Mouse (Mus musculus): ENCODE measurements at regions not wholly inside any gene's neighbourhood (a gene's known extent, or its start where the extent isn't known, plus 50 kb on each side); places are given as distances from the start of the nearest gene placed in this dataset.
"Not testable (repeated sequence)": the region's sequence is repeated elsewhere in the genome, so short reads cannot be mapped to it uniquely, and the experiment has no call there.

DNA sequence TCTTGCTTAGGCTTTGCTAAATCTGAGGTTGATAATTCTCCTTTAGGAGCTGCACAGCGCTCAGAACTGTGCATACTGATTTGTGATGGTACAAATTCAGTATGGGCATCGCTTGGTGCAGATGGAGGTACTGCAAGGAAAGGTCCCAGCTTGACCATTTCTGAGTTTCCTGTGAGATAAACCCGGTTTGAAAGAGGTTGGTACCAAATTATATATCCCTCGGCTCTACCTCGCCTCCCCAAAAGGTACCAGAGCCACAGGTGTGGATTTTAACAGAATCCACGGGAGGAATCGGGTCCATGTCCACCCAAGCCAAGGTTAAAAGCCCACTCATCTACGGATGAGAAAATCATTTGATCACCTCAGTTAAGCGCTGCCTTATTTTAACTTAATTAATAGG lies 172.5 kb upstream of the Zfp808 start:
- not testable (repeated sequence) for DNase-seq (ENCODE audit: low spot score in 2 of 2)

DNA sequence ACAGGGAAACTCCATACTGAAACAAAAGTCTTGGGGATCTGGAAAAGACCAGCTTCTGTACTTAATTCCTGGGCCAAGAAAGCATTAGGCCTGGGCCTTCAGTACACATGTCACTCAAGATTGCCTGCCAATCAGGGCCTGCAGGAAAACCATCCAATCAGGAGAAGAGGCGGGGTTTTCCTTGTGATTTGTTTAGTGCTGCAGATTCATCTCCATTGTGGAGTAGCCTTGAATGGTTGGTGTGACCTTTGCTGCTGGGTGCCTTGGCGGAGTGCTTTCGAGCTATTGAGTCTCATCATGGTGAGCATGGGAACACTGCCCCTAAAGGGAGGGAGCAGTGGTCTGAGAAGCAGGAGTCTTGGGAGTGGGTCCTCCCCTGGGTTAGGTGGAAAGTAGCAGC lies 150.8 kb upstream of the Zfp808 start:
- DNase-seq (ENCODE audit: low spot score in 2 of 2): not testable (repeated sequence)

DNA sequence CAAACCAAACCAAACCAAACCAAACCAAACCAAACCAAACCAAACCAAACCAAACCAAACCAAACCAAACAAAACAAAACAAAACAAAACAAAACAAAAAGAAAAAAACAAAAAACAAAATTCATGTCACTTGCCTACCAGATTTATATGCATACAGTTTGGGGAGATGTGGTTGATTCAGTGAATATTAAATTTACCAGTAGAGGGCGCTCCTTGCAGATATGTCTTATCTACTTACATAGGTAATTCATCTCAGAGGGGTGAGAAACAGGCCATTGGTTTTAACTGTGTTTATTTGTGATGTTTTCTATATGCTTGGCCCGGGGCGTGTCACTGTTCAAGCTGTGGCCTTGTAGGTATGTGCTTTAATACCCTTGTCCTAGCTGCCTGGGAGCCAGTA lies 133.2 kb upstream of the Zfp808 start:
- not testable (repeated sequence) for DNase-seq (ENCODE audit: low spot score in 2 of 2)

DNA sequence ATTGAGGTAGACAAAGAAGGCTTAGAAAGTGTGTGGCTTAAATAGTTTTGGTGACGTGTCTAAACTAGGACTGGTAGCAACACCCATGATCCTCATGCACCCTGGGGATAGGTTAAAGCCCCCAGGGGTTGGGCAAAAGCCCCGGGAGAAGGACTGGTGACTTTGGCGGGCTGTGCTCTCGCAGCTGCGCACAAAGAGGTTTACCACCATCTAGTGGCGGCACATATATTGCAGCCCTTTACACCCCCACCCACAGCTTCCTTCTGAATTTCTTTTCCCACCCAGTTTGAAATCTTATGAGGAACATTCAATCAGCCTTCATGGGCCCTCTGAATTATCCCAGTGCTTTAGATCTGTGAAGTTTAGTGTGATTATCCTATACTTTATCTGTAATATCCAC lies 130.9 kb upstream of the Zfp808 start:
- not testable (repeated sequence) for DNase-seq (ENCODE audit: low spot score in 2 of 2)

DNA sequence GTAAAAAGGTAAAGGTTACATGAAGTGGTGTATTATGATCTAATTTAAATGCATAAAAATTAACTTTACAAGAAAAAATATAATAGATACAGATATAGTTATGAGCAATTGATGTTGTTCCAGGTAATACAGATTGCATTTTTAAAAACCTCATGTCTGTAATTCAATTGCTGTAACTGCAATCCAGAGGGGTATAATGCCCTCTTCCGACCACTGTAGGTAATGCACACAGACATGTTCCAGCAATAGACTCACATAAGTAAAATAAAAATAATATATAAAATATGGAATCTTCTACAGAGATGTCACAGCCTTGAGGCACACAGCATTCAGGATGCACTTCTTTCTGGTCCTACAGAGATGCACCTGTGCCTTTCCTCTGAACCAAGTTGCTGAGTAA lies 122.4 kb upstream of the Zfp808 start:
- DNase-seq (ENCODE audit: low spot score in 2 of 2): peak; percentile 2 to 10

DNA sequence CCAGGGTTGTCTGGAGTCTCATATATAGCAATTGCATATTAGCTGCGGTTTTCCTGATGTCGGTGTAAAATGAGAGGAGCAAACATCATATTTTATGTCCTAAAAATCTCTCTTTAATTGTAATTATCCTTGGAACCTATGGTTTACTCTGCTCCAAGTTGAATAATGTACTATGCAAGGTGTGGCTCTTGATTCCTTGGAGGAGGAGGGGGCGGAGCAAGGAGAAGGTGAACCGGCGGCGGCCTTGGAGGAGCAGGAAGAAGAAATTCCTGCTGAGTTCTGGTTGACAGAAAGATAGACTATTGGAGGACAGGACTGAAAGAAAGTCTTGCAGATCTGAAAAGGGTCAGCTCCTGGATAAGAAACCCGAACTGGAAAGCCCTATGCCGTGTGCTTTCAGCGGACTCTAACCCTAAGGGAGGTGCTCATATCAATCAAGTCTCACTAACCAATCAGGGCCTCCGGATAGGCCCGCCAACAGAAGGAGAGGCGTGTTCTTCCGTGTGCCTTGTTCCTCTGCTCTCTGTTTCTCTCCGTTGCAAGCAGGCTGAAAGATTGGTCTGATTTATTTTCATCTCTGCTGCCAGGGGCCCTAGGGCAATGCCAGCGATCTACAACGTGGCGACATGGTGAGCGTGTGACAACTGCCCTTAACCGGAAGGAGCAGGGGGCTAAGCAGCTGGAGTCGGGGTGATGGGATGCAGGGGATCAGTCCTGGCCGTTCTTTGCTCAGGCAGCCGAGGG lies 114.1 kb upstream of the Zfp808 start:
- peak; percentile 42 to 47 for DNase-seq (ENCODE audit: low spot score in 2 of 2)

DNA sequence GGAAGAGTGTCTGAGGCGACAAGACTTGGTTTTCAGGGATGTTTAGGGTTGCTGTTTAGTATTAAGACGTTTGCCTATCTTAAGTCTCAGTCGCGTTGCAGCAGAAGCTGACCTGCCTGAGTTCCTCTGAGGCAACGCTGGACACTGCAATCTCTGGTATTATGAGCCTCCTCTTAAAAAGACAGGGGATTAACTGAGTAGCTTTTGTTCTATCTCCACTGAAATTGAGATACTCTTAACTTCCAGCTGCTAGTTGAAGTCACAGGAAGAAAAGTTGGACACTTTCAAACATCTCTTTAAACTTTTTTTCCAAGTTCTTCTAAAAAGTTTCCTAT lies 113.6 kb upstream of the Zfp808 start:
- DNase-seq (ENCODE audit: low spot score in 2 of 2): not testable (repeated sequence)

DNA sequence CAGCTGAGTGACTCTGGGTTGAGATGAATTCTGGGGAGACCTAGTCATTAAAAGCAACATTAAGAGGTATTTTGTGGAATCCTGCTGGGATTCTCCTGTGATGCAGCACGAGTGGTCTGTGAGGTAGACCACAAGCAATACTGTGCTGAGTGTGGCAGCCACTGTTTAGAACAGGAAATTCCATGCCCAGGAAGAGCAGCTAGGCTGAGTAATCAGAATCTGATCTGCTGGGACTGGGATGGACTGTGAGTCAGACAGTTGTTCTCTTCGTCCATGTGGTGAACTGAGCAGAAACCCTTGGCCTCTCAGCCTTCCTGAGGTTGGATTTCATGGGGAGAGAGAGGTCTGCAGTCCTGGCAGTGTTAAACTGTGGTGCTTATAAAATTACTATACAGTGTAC lies 92.0 kb upstream of the Zfp808 start:
- DNase-seq (ENCODE audit: low spot score in 2 of 2): not testable (repeated sequence)

DNA sequence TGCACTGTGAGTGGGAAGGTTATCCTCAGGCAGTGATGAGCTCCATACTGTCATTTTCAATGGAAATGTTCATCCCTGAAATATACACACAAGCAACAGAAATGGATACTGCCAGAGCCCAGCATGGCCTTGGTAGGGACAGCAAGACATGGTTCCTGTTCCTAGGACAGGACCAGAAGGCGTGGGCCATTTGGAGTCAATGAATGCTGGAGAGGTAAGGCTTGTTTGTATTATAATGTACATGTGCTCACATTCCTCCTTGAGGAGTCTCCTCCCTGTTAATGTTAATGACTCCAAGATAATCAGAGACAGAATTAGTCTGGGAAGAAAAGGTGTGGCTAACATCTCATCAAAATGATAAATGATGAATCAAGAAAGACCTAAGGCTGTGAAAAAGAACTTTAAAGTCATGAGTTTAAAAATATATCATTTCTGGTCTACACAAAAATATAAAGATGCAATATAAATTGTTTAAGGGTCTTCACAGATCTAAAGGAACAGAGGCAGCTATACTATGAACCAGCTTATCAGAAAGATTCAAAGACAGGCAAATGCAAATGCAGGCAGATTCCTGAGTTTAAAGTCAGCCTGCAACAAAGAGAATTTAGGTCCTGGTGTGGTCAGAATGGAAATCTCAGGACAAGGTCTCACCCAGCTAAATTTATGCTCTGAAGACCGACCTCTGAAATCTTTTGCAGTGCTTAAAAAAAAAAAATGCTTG lies 51.6 kb upstream of the Zfp808 start:
- DNase-seq (ENCODE audit: low spot score in 2 of 2): not testable (repeated sequence)

DNA sequence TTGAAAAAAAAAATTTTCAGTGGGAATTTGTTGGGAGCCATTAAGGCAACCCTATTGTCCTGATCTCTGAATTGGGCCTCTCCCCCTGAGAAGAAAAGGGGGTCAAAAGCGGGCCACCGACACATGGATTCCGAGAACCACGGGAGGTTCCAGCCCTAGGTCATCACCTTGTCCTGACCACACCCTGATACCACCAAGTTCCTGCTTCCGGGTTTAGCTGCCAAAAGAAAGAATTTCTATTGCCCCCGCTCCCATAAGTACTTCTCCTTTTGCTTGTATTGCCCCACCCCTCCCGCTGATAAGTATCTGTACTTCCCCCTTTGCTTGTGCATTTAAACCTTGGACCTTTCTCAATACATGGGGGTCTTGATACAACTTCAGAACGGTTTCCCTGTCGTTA lies 50.8 kb upstream of the Zfp808 start:
- not testable (repeated sequence) for DNase-seq (ENCODE audit: low spot score in 2 of 2)
